9 mouse cellular contexts compared by ENCODE assay signal in the genomic region with DNA sequence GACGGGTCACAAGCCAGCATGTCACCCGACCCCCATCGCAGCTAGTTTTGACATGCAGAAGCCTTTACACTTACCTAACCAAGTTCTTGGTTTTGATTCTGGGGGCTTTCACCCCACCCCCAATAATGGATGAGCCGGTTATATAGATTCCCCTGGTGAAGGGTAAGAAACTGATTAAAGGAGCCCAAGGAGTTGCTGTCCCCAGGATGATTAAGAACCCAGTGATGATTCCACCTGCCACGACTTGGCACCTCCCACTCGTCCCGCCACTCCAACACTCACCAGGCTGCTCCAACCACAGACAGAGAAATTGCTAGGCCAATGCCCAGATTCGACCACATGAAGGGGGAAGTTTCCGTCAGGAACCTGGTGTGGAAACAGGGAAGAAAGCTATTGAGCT. TPM values are rescaled to one million over a fixed set of nuclear protein-coding genes. Genes with fewer than 3 reads are reported as not detected.
DNase-seq lines count a peak whose midpoint lies in the region; ATAC-seq and TF ChIP-seq lines count a peak whose summit lies in the region.
"Had no signal": no experiment of that assay in that cellular context is flagged by ENCODE, and none has a peak within 500 bp of the region (broad histone marks: within the 10 kb centered on the region; RNA-seq: fewer than 3 reads in every experiment).

No protein-coding gene starts in this region.

- no peak for TF ChIP-seq CTCF in E14TG2a.4 (conservative IDR thresholded peaks at IDR 0.05; ENCODE audit: low read length)
- TF ChIP-seq CTCF in forebrain, postnatal 0 days (IDR thresholded peaks at IDR 0.05; ENCODE audit: low read depth): no peak

- H3K36me3 ChIP-seq in heart, embryonic 12.5 days: peaks cover 35% of the 10 kb centered on the region
- H3K36me3 ChIP-seq in E14TG2a.4 (ENCODE audit: insufficient read depth, low read length): peaks cover 57% of the 10 kb centered on the region
- peaks cover 26% of the 10 kb centered on the region for H3K36me3 ChIP-seq in forebrain, postnatal 0 days (ENCODE audit: insufficient read depth)
- peaks cover 21% of the 10 kb centered on the region for H3K36me3 ChIP-seq in macrophage (ENCODE audit: inconsistent target)

- DNase-seq in heart, postnatal 4 days: no peak
- DNase-seq in forebrain, postnatal 0 days: no peak
- no peak for DNase-seq in adrenal gland, postnatal 14 days
- no peak for DNase-seq in layer of hippocampus, adult 9-11 months
- no peak for DNase-seq in kidney, adult 11 months
- DNase-seq: right cerebral cortex, postnatal 25 days had no signal

- peak overlapping the region; percentile 91 for H3K9ac ChIP-seq in heart, embryonic 12.5 days
- no peak overlapping the region for H3K9ac ChIP-seq in forebrain, postnatal 0 days

- ATAC-seq in heart, embryonic 12.5 days (ENCODE audit: insufficient number of reproducible peaks, low FRiP score): no peak
- ATAC-seq in forebrain, postnatal 0 days: no peak

- H3K27me3 ChIP-seq in heart, embryonic 12.5 days (replicated peaks): no peaks in the 10 kb centered on the region
- H3K27me3 ChIP-seq in E14TG2a.4 (ENCODE audit: insufficient read depth, low read length): peaks cover 28% of the 10 kb centered on the region
- no peaks in the 10 kb centered on the region for H3K27me3 ChIP-seq in forebrain, postnatal 0 days (ENCODE audit: insufficient read depth, low read length)

- no peaks in the 10 kb centered on the region for H3K9me3 ChIP-seq in heart, embryonic 12.5 days (replicated peaks)
- no peaks in the 10 kb centered on the region for H3K9me3 ChIP-seq in E14TG2a.4 (ENCODE audit: low read length)
- H3K9me3 ChIP-seq in forebrain, postnatal 0 days (ENCODE audit: low read length): no peaks in the 10 kb centered on the region

- peak overlapping the region; percentile 82 for H3K4me2 ChIP-seq in heart, embryonic 12.5 days
- H3K4me2 ChIP-seq in forebrain, postnatal 0 days (ENCODE audit: low read depth): peak overlapping the region; percentile 90

- 83% methylated on average over 9 of the region's 9 CpGs for WGBS in heart, embryonic 12.5 days
- 78% methylated on average over 9 of the region's 9 CpGs for WGBS in forebrain, postnatal 0 days
- WGBS in macrophage (ENCODE audit: missing documents): 57% methylated on average over 9 of the region's 9 CpGs

- H3K79me2 ChIP-seq in macrophage (ENCODE audit: inconsistent target): peaks cover 18% of the 10 kb centered on the region

- H3K4me1 ChIP-seq in heart, embryonic 12.5 days (replicated peaks): peaks cover 28% of the 10 kb centered on the region
- peaks cover 64% of the 10 kb centered on the region for H3K4me1 ChIP-seq in E14TG2a.4 (replicated peaks; ENCODE audit: low read depth, low read length)
- H3K4me1 ChIP-seq in forebrain, postnatal 0 days (ENCODE audit: insufficient read depth): peaks cover 16% of the 10 kb centered on the region

- no peak overlapping the region for H3K27ac ChIP-seq in heart, embryonic 12.5 days (ENCODE audit: poor library complexity, severe bottlenecking)
- H3K27ac ChIP-seq in forebrain, postnatal 0 days (ENCODE audit: low read depth, low read length): no peak overlapping the region
- peak overlapping the region; percentile 56; the same call in 1 of the 2 replicates for H3K27ac ChIP-seq in macrophage

- H3K4me3 ChIP-seq in heart, embryonic 12.5 days: peak overlapping the region; percentile 94
- H3K4me3 ChIP-seq in E14TG2a.4 (replicated peaks; ENCODE audit: low read length) (peak overlapping the region; percentile 98), macrophage (ENCODE audit: inconsistent target) (peak overlapping the region; percentile 84)
- peak overlapping the region; percentile 93; the same call in 1 of the 2 replicates for H3K4me3 ChIP-seq in forebrain, postnatal 0 days (ENCODE audit: low read depth, low read length)

RNA-seq across cellular contexts. Expression of gene Atp6v0b, which starts 1.1 kb away (rescaled TPM):
- 183 and 196 TPM in 2 replicates for polyA plus RNA-seq in heart, embryonic 12.5 days (2016; fragmentation: Nextera tagmentation; extraction: Ambion mirVana)
- total RNA-seq in heart, postnatal 4 days (2021): 100 to 1,000 TPM; 115 to 126 TPM
- 557 and 600 TPM in 2 replicates for total RNA-seq in forebrain, postnatal 0 days (2014; rRNA removed)
- polyA plus RNA-seq in forebrain, postnatal 0 days (2015; fragmentation: Nextera tagmentation; extraction: Ambion mirVana): 599 and 626 TPM in 2 replicates
- total RNA-seq in macrophage (2018; cell fraction: chromatin; rRNA removed): 1,000 to 10,000 TPM in 7 of 26 experiments, 100 to 1,000 TPM in 19; 550 to 1,641 (median 786) TPM
- 100 to 1,000 TPM; 385 to 632 (median 493) TPM for total RNA-seq in macrophage (2018; cell fraction: cytosol; rRNA removed)
- total RNA-seq in macrophage (2018; cell fraction: nucleus; rRNA removed): 1,000 to 10,000 TPM in 18 of 26 experiments, 100 to 1,000 TPM in 8; 771 to 1,959 (median 1,156) TPM
- 307 to 636 TPM (median 464 TPM) in 3 replicates for polyA plus RNA-seq in macrophage (2018)
- total RNA-seq in adrenal gland, postnatal 14 days (2021): 167 and 172 TPM in 2 replicates

RNA-seq across cellular contexts. Expression of gene B4galt2, which starts 2.7 kb away (rescaled TPM):
- 18.3 and 19.4 TPM in 2 replicates for polyA plus RNA-seq in heart, embryonic 12.5 days (2016; fragmentation: Nextera tagmentation; extraction: Ambion mirVana)
- 10 to 100 TPM; 19.5 to 21.9 TPM for total RNA-seq in heart, postnatal 4 days (2021)
- total RNA-seq in forebrain, postnatal 0 days (2014; rRNA removed): 179 and 192 TPM in 2 replicates
- polyA plus RNA-seq in forebrain, postnatal 0 days (2015; fragmentation: Nextera tagmentation; extraction: Ambion mirVana): 89.0 and 90.6 TPM in 2 replicates
- 1 to 10 TPM in 23 of 26 experiments, under 1 TPM in 2, not detected in 1; 0.64 to 8.5 (median 1.9) TPM for total RNA-seq in macrophage (2018; cell fraction: chromatin; rRNA removed)
- total RNA-seq in macrophage (2018; cell fraction: cytosol; rRNA removed): under 1 TPM in 16 of 26 experiments, not detected in 10; 0.03 to 0.48 (median 0.11) TPM
- 1 to 10 TPM in 10 of 26 experiments, under 1 TPM in 14, not detected in 2; 0.28 to 2.7 (median 0.85) TPM for total RNA-seq in macrophage (2018; cell fraction: nucleus; rRNA removed)
- 0.14 to 0.58 TPM in 2 of 3 replicates, not detected in the other for polyA plus RNA-seq in macrophage (2018)
- 12.6 and 15.1 TPM in 2 replicates for total RNA-seq in adrenal gland, postnatal 14 days (2021)

RNA-seq across cellular contexts. Expression of gene Dph2, which starts 5.8 kb away (rescaled TPM):
- polyA plus RNA-seq in heart, embryonic 12.5 days (2016; fragmentation: Nextera tagmentation; extraction: Ambion mirVana): 12.4 and 12.9 TPM in 2 replicates
- total RNA-seq in heart, postnatal 4 days (2021): 1 to 10 TPM; 4.1 to 5.1 TPM
- total RNA-seq in forebrain, postnatal 0 days (2014; rRNA removed): 21.6 and 22.3 TPM in 2 replicates
- polyA plus RNA-seq in forebrain, postnatal 0 days (2015; fragmentation: Nextera tagmentation; extraction: Ambion mirVana): 16.7 and 17.4 TPM in 2 replicates
- total RNA-seq in macrophage (2018; cell fraction: chromatin; rRNA removed): 10 to 100 TPM in 7 of 26 experiments, 1 to 10 TPM in 19; 1.9 to 15.4 (median 7.8) TPM
- total RNA-seq in macrophage (2018; cell fraction: cytosol; rRNA removed): 1 to 10 TPM; 1.4 to 6.7 (median 4.5) TPM
- total RNA-seq in macrophage (2018; cell fraction: nucleus; rRNA removed): 10 to 100 TPM in 6 of 26 experiments, 1 to 10 TPM in 20; 2.1 to 17.8 (median 7.0) TPM
- 1.9 to 7.4 TPM (median 4.9 TPM) in 3 replicates for polyA plus RNA-seq in macrophage (2018)
- total RNA-seq in adrenal gland, postnatal 14 days (2021): 10.2 and 10.7 TPM in 2 replicates

RNA-seq across cellular contexts. Expression of gene Ccdc24, which starts 13.6 kb away (rescaled TPM):
- 0.74 and 0.91 TPM in 2 replicates for polyA plus RNA-seq in heart, embryonic 12.5 days (2016; fragmentation: Nextera tagmentation; extraction: Ambion mirVana)
- total RNA-seq in heart, postnatal 4 days (2021): 1 to 10 TPM in 1 of 2 experiments, under 1 TPM in 1; 0.59 to 1.1 TPM
- total RNA-seq in forebrain, postnatal 0 days (2014; rRNA removed): 3.4 and 7.7 TPM in 2 replicates
- polyA plus RNA-seq in forebrain, postnatal 0 days (2015; fragmentation: Nextera tagmentation; extraction: Ambion mirVana): 0.94 and 1.5 TPM in 2 replicates
- 1 to 10 TPM in 1 of 26 experiments, under 1 TPM in 4, not detected in 21; 0.16 to 2.9 (median 0.51) TPM for total RNA-seq in macrophage (2018; cell fraction: chromatin; rRNA removed)
- total RNA-seq in macrophage (2018; cell fraction: cytosol; rRNA removed): not detected
- 1 to 10 TPM in 1 of 26 experiments, under 1 TPM in 2, not detected in 23; 0.21 to 1.5 (median 0.48) TPM for total RNA-seq in macrophage (2018; cell fraction: nucleus; rRNA removed)
- not detected in 3 replicates for polyA plus RNA-seq in macrophage (2018)
- total RNA-seq in adrenal gland, postnatal 14 days (2021): 0.71 and 0.78 TPM in 2 replicates

RNA-seq across cellular contexts. Expression of gene Ipo13, which starts 28.8 kb away (rescaled TPM):
- polyA plus RNA-seq in heart, embryonic 12.5 days (2016; fragmentation: Nextera tagmentation; extraction: Ambion mirVana): 43.0 and 44.7 TPM in 2 replicates
- 10 to 100 TPM; 49.6 TPM for total RNA-seq in heart, postnatal 4 days (2021)
- total RNA-seq in forebrain, postnatal 0 days (2014; rRNA removed): 37.9 and 42.9 TPM in 2 replicates
- polyA plus RNA-seq in forebrain, postnatal 0 days (2015; fragmentation: Nextera tagmentation; extraction: Ambion mirVana): 58.1 and 61.8 TPM in 2 replicates
- 10 to 100 TPM in 25 of 26 experiments, 1 to 10 TPM in 1; 7.2 to 73.8 (median 39.0) TPM for total RNA-seq in macrophage (2018; cell fraction: chromatin; rRNA removed)
- 10 to 100 TPM; 19.7 to 34.6 (median 26.9) TPM for total RNA-seq in macrophage (2018; cell fraction: cytosol; rRNA removed)
- 10 to 100 TPM; 15.9 to 54.8 (median 31.7) TPM for total RNA-seq in macrophage (2018; cell fraction: nucleus; rRNA removed)
- 17.2 to 30.4 TPM (median 28.2 TPM) in 3 replicates for polyA plus RNA-seq in macrophage (2018)
- 43.8 and 46.6 TPM in 2 replicates for total RNA-seq in adrenal gland, postnatal 14 days (2021)
